21 mouse cellular contexts compared by ENCODE assay signal in the genomic region with DNA sequence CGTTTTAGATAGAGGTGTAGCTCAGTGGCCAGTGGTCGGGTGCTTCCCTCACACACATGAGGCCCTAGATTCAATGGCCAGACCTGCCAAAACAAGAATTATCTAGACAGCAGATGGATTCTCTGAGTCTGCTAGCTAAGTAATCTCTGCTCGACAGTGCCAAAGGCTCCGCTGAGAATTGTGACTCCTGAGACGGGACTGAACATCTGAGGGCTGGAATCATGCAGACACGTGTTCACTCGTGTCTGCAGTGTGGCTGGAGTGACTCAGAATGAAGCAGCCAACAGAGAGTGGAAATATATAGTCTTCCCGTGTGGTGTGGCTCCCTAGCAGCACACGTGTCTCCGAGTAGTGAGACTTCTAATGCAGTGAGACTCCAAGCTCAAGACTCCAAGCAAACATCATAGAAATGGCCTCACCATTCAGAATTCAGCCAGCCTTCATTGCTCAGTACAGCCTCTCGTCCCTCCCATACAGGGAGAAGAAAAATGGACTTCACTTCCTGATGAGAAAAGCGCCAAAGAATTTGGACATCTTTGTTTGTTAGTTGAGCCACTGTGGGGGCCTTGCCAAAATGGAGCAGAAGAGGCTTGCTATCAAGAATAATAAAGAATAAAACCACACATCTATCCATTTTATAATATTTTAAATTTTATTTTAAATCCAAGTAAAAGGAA. TPM values are rescaled to one million over a fixed set of nuclear protein-coding genes. Genes with fewer than 3 reads are reported as not detected.
A peak's percentile ranks its signal among the peaks of the same experiment; 100 is the strongest.
DNase-seq lines count a peak whose midpoint lies in the region; ATAC-seq lines count a peak whose summit lies in the region.
"Had no signal": no experiment of that assay in that cellular context is flagged by ENCODE, and none has a peak within 500 bp of the region (broad histone marks: within the 10 kb centered on the region; RNA-seq: fewer than 3 reads in every experiment).

No protein-coding gene starts in this region.

- no peak overlapping the region for H3K4me3 ChIP-seq in lung, embryonic 15.5 days
- no peak overlapping the region for H3K4me3 ChIP-seq in limb, embryonic 10.5 days
- H3K4me3 ChIP-seq: embryonic facial prominence, embryonic 13.5 days; heart, embryonic 12.5 days; midbrain, embryonic 12.5 days; neural tube, embryonic 12.5 days had no signal

- H3K36me3 ChIP-seq in lung, embryonic 15.5 days, result no peaks in the 10 kb centered on the region
- no peaks in the 10 kb centered on the region for H3K36me3 ChIP-seq in limb, embryonic 10.5 days
- H3K36me3 ChIP-seq: embryonic facial prominence, embryonic 13.5 days; heart, embryonic 12.5 days; midbrain, embryonic 12.5 days; neural tube, embryonic 12.5 days had no signal

- H3K9ac ChIP-seq in lung, embryonic 15.5 days, result no peak overlapping the region
- H3K9ac ChIP-seq: embryonic facial prominence, embryonic 13.5 days; heart, embryonic 12.5 days; midbrain, embryonic 12.5 days; neural tube, embryonic 12.5 days had no signal

- H3K4me1 ChIP-seq in lung, embryonic 15.5 days, result 0 out of 2 replicates have a peak, but pooled peaks cover 2% of the 10 kb centered on the region
- peaks cover 14% of the 10 kb centered on the region for H3K4me1 ChIP-seq in limb, embryonic 10.5 days
- H3K4me1 ChIP-seq: heart, embryonic 12.5 days; midbrain, embryonic 12.5 days; neural tube, embryonic 12.5 days had no signal

- 55% methylated on average over 12 of the region's 12 CpGs for WGBS in lung, embryonic 15.5 days
- WGBS in limb, embryonic 10.5 days, result 86% methylated on average over 12 of the region's 12 CpGs

- H3K9me3 ChIP-seq in lung, embryonic 15.5 days, result no peaks in the 10 kb centered on the region
- no peaks in the 10 kb centered on the region for H3K9me3 ChIP-seq in limb, embryonic 10.5 days (replicated peaks)
- H3K9me3 ChIP-seq: embryonic facial prominence, embryonic 13.5 days; heart, embryonic 12.5 days; midbrain, embryonic 12.5 days; neural tube, embryonic 12.5 days had no signal

- no peaks in the 10 kb centered on the region for H3K27me3 ChIP-seq in lung, embryonic 15.5 days
- H3K27me3 ChIP-seq in limb, embryonic 10.5 days (ENCODE audit: low read depth, poor library complexity, severe bottlenecking), result no peaks in the 10 kb centered on the region
- H3K27me3 ChIP-seq: embryonic facial prominence, embryonic 13.5 days; heart, embryonic 12.5 days; midbrain, embryonic 12.5 days; neural tube, embryonic 12.5 days had no signal

- H3K27ac ChIP-seq in lung, embryonic 15.5 days, result 0 out of 2 replicates have a peak overlapping the region, but pooled peaks have one; percentile 0
- no peak overlapping the region for H3K27ac ChIP-seq in limb, embryonic 10.5 days
- H3K27ac ChIP-seq: embryonic facial prominence, embryonic 13.5 days; kidney, postnatal 0 days; midbrain, embryonic 12.5 days; neural tube, embryonic 12.5 days had no signal

- ATAC-seq in frontal cortex, adult (ENCODE audit: low TSS enrichment), result peak; percentile 82
- peak; percentile 52; the same call in 1 of the 2 replicates for ATAC-seq in lung, embryonic 15.5 days (ENCODE audit: borderline replicate concordance, extremely low read depth, low FRiP score, low TSS enrichment)

- no peak overlapping the region for H3K4me2 ChIP-seq in lung, embryonic 15.5 days
- H3K4me2 ChIP-seq: embryonic facial prominence, embryonic 13.5 days; heart, embryonic 12.5 days; midbrain, embryonic 12.5 days; neural tube, embryonic 12.5 days had no signal

- no peak for DNase-seq in frontal cortex, postnatal 25 days (ENCODE audit: low spot score in 2 of 2)
- no peak for DNase-seq in lung, postnatal 25 days (ENCODE audit: low spot score)
- peak; percentile 56 for DNase-seq in brain, adult 2 months (ENCODE audit: low read depth, low spot score)
- peak; percentile 25 for DNase-seq in limb, embryonic 10.5 days (ENCODE audit: low spot score)
- DNase-seq in liver, result no peak
- no peak for DNase-seq in spleen, postnatal 14 days (ENCODE audit: low spot score in 2 of 2)
- DNase-seq: adrenal gland, postnatal 14 days; cerebellum, adult 8-10 months; heart, adult 18-20 months; heart, postnatal 10 days; kidney, adult 2 months; layer of hippocampus, adult 9-11 months; right cerebral cortex, postnatal 14 days; thymus, postnatal 25 days had no signal

RNA-seq across cellular contexts. Expression of a gene that starts 14.9 kb away (rescaled TPM):
- 14.0 and 15.5 TPM in 2 replicates for polyA plus RNA-seq in lung, embryonic 15.5 days (2015; fragmentation: Nextera tagmentation; extraction: Ambion mirVana)
- 8.1 and 8.7 TPM in 2 replicates for polyA plus RNA-seq in limb, embryonic 10.5 days (2016; fragmentation: Nextera tagmentation; extraction: Ambion mirVana)

Comparison
In these comparisons a context has a peak if more than half of its experiments do, and no peak if none do; other contexts are left out.
1. DNase-seq: peak in brain, adult 2 months (single experiment) and limb, embryonic 10.5 days (single experiment); none in frontal cortex, postnatal 25 days (0 of 2), lung, postnatal 25 days (single experiment), liver (single experiment) and spleen, postnatal 14 days (0 of 2).